Mouse (Mus musculus) stomach, embryonic 14.5 days (tissue): ENCODE data around the gene Sae1. TPM values are rescaled to one million over a fixed set of nuclear protein-coding genes. Genes with fewer than 3 reads are reported as not detected.
A peak's percentile ranks its signal among the peaks of the same experiment; 100 is the strongest.

Source experiments
- ATAC-seq: fragments of 200-750 bp; cut with Nextera tagmentation; 2 replicates; pipeline ENCODE4 v1.8.0; 2017; ENCODE audit warnings: low read depth, moderate TSS enrichment; ENCODE audit not compliant: insufficient number of reproducible peaks, insufficient read depth, low FRiP score
- H3K27ac ChIP-seq: fragments of 300-500 bp; sonication (generic); 2 replicates; pipeline ENCODE4 v1.5.1; 2014; ENCODE audit warnings: mild to moderate bottlenecking, low read length, moderate library complexity, mixed read lengths
- H3K27me3 ChIP-seq: fragments of 300-500 bp; sonication (generic); 2 replicates; pipeline ENCODE4 v1.6.1; 2014; ENCODE audit warnings: low read length, control low read depth, mixed read lengths; ENCODE audit not compliant: control insufficient read depth, insufficient read depth
- H3K36me3 ChIP-seq: fragments of 300-500 bp; sonication (generic); 2 replicates; pipeline ENCODE4 v1.6.1; 2014; ENCODE audit warnings: mild to moderate bottlenecking, control low read depth, low read length, moderate library complexity, mixed read lengths; ENCODE audit not compliant: control insufficient read depth, insufficient read depth
- H3K4me1 ChIP-seq: fragments of 300-500 bp; sonication (generic); 2 replicates; pipeline ENCODE4 v1.6.1; 2014; ENCODE audit warnings: low read length, control low read depth, mixed read lengths; ENCODE audit not compliant: control insufficient read depth, insufficient read depth
- H3K4me2 ChIP-seq: fragments of 300-500 bp; sonication (generic); replicated peaks from 2 replicates; pipeline ENCODE4 v1.6.1; 2014; ENCODE audit warnings: low read depth, low read length, control low read depth
- H3K4me3 ChIP-seq: fragments of 300-500 bp; sonication (generic); 2 replicates; pipeline ENCODE4 v1.5.1; 2014; ENCODE audit warnings: low read depth, low read length, control low read depth
- H3K9ac ChIP-seq: fragments of 300-500 bp; sonication (generic); replicated peaks from 2 replicates; pipeline ENCODE4 v1.6.1; 2014; ENCODE audit warnings: low read depth, mild to moderate bottlenecking, control low read depth, low read length, moderate library complexity, mixed read lengths
- H3K9me3 ChIP-seq: fragments of 300-500 bp; sonication (generic); 2 replicates; pipeline ENCODE4 v1.6.1; 2016; ENCODE audit warnings: low read depth, low read length, control low read depth; ENCODE audit not compliant: control insufficient read depth
- WGBS: fragments of 180-500 bp; shearing (Covaris S2); extraction: QIAGEN DNeasy Blood & Tissue Kit; methylation state at CpG from one replicate; pipeline ENCODE4 v1.1.7; 2014; 5-methylcytosine and 5-hydroxymethylcytosine counted together
- polyA plus RNA-seq: library from polyadenylated mRNA; unstranded; fragments of >200 nt; fragmentation: Nextera tagmentation; extraction: Ambion mirVana; gene quantifications from 2 replicates; pipeline ENCODE4 v1.2.1, GENCODE M21; 2014

Sae1 gene
- polyA plus RNA-seq, 1 experiment from 2014 or later = 266 TPM

- no peak overlapping the region for H3K9ac ChIP-seq
- no peak overlapping the region for H3K4me2 ChIP-seq
- peak; percentile 50; the same call in 1 of the 2 replicates for ATAC-seq
- H3K27me3 ChIP-seq = no peaks in the 10 kb centered on the region
- H3K4me3 ChIP-seq = no peak overlapping the region
- peaks cover 4% of the 10 kb centered on the region; the same call in 1 of the 2 replicates for H3K4me1 ChIP-seq
- H3K27ac ChIP-seq = no peak overlapping the region
- peaks cover 32% of the 10 kb centered on the region for H3K36me3 ChIP-seq
- WGBS = 27% methylated on average over 8 of the region's 8 CpGs
- H3K9me3 ChIP-seq = no peaks in the 10 kb centered on the region
Observed at GRCm38 (mm10) chr7:16325920-16326606, 61.5 kb downstream of the Sae1 start.

DNA sequence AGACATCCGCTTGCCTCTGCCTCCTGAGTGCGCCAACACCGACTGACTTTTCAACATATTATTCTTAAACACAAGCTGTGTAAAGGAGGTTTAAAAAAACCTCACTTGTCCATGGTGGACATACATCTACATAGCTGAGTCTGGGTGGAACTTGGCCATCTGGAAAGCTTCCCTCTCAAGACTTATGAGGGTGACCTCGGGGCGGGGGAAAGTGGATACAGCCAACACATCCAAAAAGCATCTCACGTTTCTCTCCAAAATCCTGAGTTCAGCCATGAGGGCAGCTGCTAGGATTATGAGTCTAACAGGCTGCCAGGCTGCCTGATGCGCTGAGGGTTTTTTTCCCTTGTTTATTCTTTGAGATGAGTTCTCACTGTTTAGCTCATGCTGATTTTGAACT, 62.9 kb downstream of the Sae1 start:
- H3K9me3 ChIP-seq = no peaks in the 10 kb centered on the region
- H3K4me1 ChIP-seq = peaks cover 4% of the 10 kb centered on the region; the same call in 1 of the 2 replicates
- no peaks in the 10 kb centered on the region for H3K27me3 ChIP-seq
- peak overlapping the region; percentile 35; the same call in 1 of the 2 replicates for H3K27ac ChIP-seq
- no peak for ATAC-seq
- WGBS = 66% methylated on average over 7 of the region's 7 CpGs
- no peak overlapping the region for H3K4me3 ChIP-seq
- no peak overlapping the region for H3K9ac ChIP-seq
- no peak overlapping the region for H3K4me2 ChIP-seq
- H3K36me3 ChIP-seq = peaks cover 22% of the 10 kb centered on the region

DNA sequence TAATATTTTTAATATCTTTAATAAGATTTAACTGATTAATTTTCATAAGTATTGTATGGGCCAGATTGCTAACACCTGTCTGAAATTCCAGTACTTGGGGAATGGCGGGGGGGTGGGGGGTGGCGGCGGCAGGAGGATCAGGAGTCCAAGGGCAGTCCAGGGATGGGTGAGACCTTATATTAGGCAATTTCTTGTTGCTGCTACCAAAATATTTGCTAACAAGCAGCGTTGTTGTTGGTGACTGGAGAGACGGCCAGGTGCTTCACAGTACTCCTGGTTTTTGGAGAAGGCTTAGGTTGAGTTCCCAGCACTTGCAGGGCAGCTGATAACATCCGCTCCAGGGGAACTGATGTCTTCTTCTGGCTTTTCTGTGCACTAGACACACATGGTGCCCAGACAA, 67.1 kb downstream of the Sae1 start:
- Histone ChIP-seq H3K4me2 (no peak overlapping the region), H3K4me1 (no peaks in the 10 kb centered on the region), H3K9ac (no peak overlapping the region), H3K9me3 (no peaks in the 10 kb centered on the region), H3K27me3 (no peaks in the 10 kb centered on the region), H3K4me3 (no peak overlapping the region), H3K36me3 (no peaks in the 10 kb centered on the region; the same call in 1 of the 2 replicates), H3K27ac (no peak overlapping the region)
- ATAC-seq = no peak
- 91% methylated on average over 6 of the region's 6 CpGs for WGBS

- Histone ChIP-seq H3K9ac (no peak overlapping the region), H3K36me3 (no peaks in the 10 kb centered on the region; the same call in 1 of the 2 replicates), H3K4me2 (no peak overlapping the region), H3K4me1 (no peaks in the 10 kb centered on the region), H3K9me3 (no peaks in the 10 kb centered on the region), H3K4me3 (no peak overlapping the region), H3K27ac (no peak overlapping the region), H3K27me3 (no peaks in the 10 kb centered on the region)
- no peak for ATAC-seq
- 89% methylated on average over 4 of the region's 4 CpGs for WGBS
Observed at GRCm38 (mm10) chr7:16319216-16319615, 68.4 kb downstream of the Sae1 start.

- H3K4me3 ChIP-seq = no peak overlapping the region
- H3K4me1 ChIP-seq = peaks cover 10% of the 10 kb centered on the region
- WGBS = 77% methylated on average over 14 of the region's 14 CpGs
- no peaks in the 10 kb centered on the region; the same call in 1 of the 2 replicates for H3K36me3 ChIP-seq
- no peak overlapping the region for H3K9ac ChIP-seq
- no peak overlapping the region for H3K4me2 ChIP-seq
- no peaks in the 10 kb centered on the region for H3K9me3 ChIP-seq
- no peak overlapping the region for H3K27ac ChIP-seq
- no peaks in the 10 kb centered on the region for H3K27me3 ChIP-seq
- no peak for ATAC-seq
Observed at GRCm38 (mm10) chr7:16317094-16317493, 70.5 kb downstream of the Sae1 start.

DNA sequence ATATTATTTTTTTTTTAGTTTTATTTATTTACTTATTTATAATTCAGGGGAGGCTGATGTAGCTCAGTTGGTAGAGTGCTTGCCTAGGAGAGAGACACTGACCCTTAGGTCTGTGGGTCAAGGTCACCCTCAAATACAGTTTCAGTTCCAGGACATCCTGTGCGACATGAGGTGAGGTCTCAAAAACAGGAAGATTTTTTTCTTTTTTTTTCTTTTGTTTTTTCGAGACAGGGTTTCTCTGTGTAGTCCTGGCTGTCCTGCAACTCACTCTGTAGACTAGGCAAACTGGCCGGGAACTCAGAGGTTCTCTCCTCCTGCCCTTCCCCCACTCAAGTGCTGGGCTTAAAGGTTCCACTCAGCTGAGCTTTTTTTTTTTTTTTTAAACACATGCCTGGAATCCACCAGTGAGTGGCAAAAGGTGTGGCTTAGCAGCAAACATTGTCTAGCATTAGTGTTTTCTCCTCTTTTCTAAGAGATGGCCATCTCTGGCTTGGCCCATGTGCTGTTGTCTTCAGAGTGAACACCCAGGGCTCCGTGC, 72.3 kb downstream of the Sae1 start:
- Histone ChIP-seq H3K27me3 (no peaks in the 10 kb centered on the region), H3K4me1 (peaks cover 21% of the 10 kb centered on the region), H3K36me3 (no peaks in the 10 kb centered on the region; the same call in 1 of the 2 replicates), H3K9ac (no peak overlapping the region), H3K4me3 (no peak overlapping the region), H3K4me2 (no peak overlapping the region), H3K9me3 (no peaks in the 10 kb centered on the region), H3K27ac (no peak overlapping the region)
- no peak for ATAC-seq
- 51% methylated on average over 4 of the region's 4 CpGs for WGBS

DNA sequence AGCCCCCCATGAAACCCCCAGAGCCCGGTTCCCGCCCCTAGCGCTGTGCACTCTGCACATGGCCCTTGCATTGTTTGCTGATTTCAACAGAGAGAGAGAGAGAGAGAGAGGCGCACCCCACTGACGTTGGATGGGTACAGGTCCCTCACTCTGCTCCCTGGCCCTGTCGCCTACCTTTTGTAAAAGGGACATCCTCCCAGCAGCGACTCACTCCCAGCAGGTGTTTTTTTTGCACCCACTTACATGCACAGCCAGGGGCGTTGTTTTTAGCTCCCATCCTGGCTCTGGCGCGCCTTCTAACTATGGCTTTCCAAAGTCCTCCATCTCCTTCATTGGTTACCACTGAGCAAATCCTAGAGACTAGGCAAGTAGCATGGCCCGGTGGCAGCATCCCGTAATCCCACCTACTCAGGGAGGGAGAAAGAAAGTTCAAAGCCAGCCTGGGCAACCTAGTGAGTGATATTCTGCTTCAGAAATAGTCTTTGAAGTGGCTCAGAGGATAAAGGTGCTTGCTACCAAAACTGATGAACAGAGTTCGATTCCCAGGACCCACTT, 73.3 kb downstream of the Sae1 start:
- Histone ChIP-seq H3K27ac (peak overlapping the region; percentile 97; the same call in 1 of the 2 replicates), H3K4me2 (peak overlapping the region; percentile 99), H3K4me1 (peaks cover 31% of the 10 kb centered on the region), H3K27me3 (no peaks in the 10 kb centered on the region), H3K4me3 (peak overlapping the region; percentile 74), H3K9ac (0 out of 2 replicates have a peak overlapping the region, but pooled peaks have one; percentile 73), H3K9me3 (no peaks in the 10 kb centered on the region), H3K36me3 (no peaks in the 10 kb centered on the region; the same call in 1 of the 2 replicates)
- WGBS = 14% methylated on average over 13 of the region's 13 CpGs
- peak; percentile 0; the same call in 1 of the 2 replicates for ATAC-seq

- H3K9ac ChIP-seq = peak overlapping the region; percentile 73
- H3K27ac ChIP-seq = peak overlapping the region; percentile 97
- H3K9me3 ChIP-seq = no peaks in the 10 kb centered on the region
- H3K36me3 ChIP-seq = no peaks in the 10 kb centered on the region; the same call in 1 of the 2 replicates
- peak overlapping the region; percentile 74 for H3K4me3 ChIP-seq
- ATAC-seq = peak; percentile 73
- peaks cover 37% of the 10 kb centered on the region for H3K4me1 ChIP-seq
- H3K4me2 ChIP-seq = peak overlapping the region; percentile 99
- H3K27me3 ChIP-seq = no peaks in the 10 kb centered on the region
- WGBS = under 1% methylated on average over 44 of the region's 66 CpGs
Observed at GRCm38 (mm10) chr7:16313481-16314220, 74.0 kb downstream of the Sae1 start.
